Mouse (Mus musculus): ENCODE measurements around the gene Fam187b.

Gene Fam187b

DNA sequence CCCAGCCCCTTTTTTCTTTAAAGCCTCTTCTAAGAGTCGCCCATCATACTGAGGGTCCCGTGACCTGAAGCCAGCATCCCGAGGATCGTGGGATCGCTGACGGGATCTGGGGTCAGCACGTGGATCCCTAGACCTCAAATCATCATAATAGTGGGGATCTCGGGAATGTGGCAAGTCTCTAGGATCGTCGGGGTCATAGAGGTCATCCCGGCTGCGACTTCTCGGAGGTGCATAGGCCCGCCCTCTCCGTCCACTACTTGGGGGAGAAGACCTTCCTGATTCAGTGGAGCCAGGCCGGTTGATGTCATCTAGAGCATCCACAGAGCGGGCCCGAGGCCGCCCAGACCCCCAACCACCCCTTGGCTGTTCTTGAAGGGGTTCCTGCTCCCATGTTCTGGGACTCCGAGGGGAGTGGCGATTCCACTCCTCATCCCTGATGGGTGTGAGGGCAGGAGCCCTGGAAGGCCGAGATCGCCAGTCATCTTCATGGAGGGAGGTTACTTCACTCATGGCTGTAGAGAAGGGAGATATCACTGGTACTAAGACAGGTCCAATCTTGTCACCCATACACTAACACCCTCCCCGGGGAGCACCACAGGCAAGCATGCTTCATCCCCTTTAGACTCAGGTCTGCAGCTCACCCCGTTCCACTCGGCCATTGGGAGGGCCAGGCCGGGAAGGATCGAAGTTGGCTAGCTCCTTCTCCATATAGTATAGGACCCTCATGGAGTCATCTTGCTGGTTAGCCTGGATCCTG is 15.3 kb upstream of the Fam187b start:
- no peak for DNase-seq (ENCODE audit: extremely low read depth, low read depth, low spot score)

DNA sequence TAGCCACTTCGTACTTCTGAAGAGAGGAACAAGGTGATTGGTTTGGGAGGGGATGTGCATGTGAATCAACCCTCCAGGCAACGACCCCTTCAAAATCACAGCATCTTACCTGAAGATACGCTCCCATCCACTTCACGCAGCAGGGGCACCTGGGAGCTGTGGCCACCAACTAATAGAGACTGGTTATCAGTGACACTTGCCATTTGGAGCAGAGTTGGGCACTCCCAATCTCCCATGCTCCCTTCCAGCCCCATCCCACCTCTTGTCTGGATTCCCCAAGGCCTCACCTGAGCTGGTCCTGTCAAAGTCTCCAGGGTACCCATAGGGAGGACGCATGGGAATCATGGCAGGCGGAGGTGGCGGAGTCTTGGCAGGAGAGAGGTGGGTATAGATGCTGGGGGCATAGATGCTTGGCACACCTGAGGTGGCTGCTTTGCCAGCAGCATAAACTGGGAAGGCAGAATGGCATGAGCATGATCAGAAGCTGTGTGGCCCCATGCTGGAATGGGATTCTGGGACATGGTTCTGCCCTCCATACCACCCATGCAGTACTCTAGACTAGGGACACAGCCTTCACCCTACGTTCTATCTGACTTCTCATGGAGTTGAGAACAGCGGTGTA is 14.6 kb upstream of the Fam187b start:
- no peak for DNase-seq (ENCODE audit: extremely low read depth, low read depth, low spot score)

DNA sequence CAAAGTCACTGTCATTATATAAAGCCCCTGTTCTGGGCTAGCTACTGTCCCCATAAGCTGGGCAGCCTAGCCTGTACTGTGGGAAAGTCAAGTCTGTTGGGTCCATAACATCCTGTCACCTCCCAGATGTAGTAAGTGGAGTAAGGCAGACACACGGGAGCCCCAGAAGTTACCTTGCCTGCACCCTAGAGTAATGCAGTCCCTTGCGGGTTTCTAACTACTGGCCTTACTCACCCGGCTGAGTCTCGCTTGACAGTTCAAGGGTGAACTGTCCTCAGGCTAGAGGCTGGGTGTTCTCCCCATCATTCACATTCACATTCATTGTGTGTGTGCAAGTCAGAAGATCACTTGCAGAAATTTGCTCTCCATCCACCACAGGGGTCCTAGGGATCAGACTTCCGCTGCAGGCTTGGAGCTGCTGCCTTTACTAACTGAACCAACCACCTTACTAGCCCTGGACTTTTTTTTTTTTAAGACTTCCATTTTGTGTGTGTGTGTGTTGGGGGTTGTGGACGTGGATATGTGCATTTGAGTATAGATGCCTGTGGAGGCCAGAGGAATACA is 13.7 kb upstream of the Fam187b start:
- no peak for DNase-seq (ENCODE audit: extremely low read depth, low read depth, low spot score)

DNA sequence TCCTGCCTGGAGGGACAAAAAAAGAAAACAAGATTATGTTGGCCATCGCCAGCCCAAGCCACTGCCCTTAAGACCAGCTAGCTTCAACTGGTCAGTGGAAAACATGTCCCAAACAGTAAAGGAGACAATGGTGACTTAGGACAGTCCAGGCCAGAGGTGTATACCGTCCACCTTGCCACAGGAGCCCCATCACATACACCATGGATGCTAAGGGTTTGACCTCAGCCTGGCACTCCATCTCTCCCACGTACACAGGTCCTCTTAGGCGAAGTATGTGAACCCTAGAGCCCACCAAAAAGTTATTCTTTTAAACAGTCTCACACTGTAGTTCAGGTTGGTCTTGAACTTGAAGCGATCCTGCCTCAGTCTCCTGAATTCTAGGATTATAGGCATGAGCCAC is 10.7 kb upstream of the Fam187b start:
- no peak for DNase-seq (ENCODE audit: extremely low read depth, low read depth, low spot score)

DNA sequence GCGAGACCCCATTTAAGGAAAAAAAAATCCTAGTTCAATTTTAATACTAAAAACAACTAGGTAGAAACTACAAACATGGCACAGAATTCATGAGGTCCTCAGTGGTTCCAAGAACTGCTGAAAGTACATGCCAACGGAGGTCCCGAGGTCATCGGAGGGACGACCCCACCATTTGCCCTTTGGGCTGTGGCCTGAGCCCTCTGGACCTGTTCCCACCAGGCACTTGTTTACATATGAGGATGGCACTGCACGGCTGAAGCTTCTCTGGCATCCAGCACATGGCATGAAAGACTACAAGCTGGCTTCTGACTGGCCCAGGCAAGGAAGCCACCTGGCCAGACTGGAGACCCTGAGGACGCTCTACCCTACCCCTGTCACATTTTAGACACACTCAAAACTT is 9.2 kb upstream of the Fam187b start:
- no peak for DNase-seq (ENCODE audit: extremely low read depth, low read depth, low spot score)

DNA sequence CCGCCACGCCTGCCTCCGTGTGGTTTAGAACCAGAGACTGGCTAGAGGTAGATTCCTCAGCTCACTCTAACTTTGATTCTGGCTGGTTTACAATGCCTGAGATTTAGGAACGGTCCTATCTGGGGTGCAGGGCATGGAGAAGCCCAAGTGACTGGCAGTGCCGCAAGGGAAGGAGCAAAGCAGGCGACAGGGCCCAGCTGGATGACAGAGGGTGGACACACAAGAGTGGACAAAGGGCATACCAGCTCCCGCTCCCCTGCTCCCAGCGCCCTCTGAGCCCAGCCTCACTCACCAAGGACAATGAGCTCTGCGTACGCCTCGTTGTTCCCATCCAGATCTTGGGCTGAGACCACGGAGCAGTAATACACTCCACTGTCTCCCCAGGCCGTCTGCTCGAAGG is 7.9 kb upstream of the Fam187b start:
- no peak for DNase-seq (ENCODE audit: extremely low read depth, low read depth, low spot score)

DNA sequence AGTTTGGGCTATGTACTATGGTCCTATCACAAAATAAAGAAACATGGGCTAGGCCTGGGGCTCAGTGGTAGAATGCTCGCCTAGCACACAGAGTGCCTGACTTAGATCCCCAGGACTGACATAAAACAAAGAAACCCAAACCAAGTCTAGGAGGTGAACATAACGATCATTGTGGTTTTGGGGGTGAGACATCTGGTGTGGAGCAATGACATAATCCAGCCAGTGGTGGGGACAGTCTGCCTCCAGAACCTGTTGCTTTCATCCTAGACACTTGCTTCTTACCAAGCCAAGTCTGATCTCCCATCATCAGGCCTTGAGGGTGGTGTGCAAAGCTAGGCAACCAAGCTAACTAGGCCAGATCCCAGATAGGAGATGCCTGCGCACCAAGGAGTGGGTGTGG is 6.9 kb upstream of the Fam187b start:
- DNase-seq (ENCODE audit: extremely low read depth, low read depth, low spot score) = no peak

DNA sequence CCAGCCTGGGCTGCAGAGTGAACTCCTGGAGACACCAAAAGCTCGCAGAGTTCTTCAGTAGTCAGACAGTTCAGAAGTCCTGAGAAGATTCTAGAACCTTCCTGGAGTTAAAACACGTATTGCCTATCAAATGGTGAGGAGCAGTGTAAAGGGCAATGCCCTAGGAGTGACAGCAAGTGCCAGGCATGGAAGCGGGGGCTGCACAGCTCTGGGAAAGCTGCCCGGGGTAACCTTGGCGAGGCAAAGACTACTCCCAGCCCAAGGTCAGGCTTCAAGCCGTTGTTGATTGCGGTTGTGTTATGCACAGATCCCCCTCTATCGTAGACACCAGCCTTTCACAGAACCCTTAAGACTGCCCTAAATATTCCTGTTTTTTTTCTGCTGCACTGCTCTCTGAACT is 5.0 kb upstream of the Fam187b start:
- DNase-seq (ENCODE audit: extremely low read depth, low read depth, low spot score) = no peak

DNA sequence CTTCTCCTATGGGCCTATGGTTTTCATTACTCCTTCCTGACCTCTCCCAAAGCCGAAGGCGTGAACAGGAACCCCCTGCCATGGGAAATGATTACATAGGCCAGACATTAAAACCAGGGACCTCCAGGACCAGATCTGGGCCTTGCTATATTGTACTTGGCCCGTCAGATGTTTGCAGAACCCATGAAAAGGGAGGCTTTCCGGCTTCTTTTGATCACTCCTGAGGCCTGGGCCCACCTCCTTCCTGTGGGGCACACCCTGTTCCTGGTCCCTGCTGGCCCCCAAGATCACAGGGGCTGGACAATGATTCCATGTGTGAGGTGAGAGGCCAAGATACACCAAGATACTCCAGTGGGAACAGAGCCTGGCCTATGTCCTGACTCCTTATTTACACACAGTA is 4.4 kb upstream of the Fam187b start:
- no peak for DNase-seq (ENCODE audit: extremely low read depth, low read depth, low spot score)

DNA sequence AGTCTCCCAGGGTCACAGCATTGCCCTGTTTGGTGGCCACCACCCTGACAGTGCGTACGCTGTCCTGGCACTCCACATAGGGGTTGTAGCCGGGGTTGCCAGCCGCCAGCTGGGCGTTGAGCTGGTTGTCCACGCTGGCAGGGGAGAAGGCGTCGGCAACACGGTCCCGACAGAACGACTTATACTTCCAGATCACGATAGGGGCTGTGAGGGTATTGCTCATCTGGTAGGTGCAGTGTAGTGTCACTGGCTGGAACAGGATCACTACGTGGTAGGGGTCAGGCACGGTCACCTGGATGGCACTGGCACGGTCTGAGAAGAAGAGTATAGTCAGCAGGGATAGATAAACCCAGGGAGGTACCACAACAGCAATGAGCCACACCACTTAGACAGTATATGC is 1.7 kb upstream of the Fam187b start:
- no peak for DNase-seq (ENCODE audit: extremely low read depth, low read depth, low spot score)

DNA sequence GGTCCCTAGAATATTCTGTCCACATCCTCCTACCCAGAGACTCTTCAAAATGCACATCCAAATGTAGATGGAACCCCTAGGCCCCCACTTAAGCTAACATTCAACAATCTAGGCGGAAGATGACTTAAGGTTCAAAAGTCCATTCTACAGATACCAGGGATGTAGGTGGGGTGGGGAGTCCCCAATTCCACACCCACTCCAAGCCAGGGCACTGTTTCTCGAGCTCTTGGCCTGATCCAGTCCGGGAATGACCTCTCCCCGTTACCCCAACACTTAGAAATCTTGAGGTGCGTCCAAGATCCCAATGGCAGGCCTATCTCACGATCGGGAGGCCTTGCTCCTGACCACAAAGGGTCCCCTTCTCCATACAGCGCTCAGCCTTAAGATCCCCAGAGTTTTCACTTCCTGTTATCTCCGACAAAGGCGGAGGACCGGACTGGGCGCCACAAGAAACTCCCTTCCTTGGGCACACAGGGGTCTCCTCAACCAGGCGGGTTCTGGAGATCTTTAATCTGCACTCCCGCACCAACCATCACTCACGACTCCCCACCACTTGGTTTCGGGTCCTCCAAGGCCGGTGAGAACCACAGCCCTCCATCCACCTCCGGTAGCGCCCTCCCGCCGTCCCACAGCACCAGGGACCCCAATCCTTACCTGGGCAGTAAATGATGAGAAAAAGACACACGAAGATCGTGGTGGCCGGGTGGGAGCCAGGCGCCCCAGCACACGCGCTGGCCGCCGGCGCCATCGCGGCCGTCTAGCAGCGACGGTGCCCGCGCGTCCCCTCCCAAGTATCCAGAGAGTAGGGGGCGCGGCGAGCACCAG is 952 bp upstream of the Fam187b start:
- DNase-seq (ENCODE audit: extremely low read depth, low read depth, low spot score) = no peak

DNA sequence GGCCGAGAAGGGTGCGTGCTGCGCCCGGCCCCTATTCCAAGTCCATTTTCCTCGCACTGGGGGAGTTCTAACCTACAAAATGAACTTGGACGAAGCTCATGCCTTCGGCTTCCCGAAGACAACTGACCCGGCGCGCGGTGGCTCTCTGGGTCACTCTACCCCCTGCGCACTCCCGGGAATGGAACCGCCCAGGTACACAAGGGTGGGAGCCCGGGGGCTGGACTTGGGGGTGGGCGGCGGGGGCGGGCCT is 414 bp upstream of the Fam187b start, which contains the start of gene Lsr:
TSS of gene Lsr (minus strand) at position 214 of the 250 bp plus-strand sequence.
- no peak for DNase-seq (ENCODE audit: extremely low read depth, low read depth, low spot score)

DNA sequence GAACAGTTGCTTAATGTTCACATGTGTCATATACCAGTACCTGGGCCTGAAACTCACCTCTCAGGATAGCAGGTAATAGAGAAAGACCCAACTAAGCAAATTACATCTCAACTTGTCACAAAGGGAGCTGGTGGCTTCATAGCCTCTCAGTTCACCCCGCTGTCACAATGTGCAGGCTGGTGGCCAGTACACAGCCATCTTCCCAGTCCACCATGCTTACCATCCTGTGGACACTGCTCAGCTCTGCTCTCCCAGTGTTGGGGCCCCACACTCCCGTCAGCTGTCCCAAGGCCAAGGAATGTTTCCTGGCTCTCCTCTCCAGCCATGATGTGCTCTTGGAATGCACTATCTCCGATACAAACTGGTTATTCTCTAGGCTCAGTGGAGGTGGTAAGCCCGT is 8.1 kb downstream of the Fam187b start:
- no peak for DNase-seq (ENCODE audit: extremely low read depth, low read depth, low spot score)

DNA sequence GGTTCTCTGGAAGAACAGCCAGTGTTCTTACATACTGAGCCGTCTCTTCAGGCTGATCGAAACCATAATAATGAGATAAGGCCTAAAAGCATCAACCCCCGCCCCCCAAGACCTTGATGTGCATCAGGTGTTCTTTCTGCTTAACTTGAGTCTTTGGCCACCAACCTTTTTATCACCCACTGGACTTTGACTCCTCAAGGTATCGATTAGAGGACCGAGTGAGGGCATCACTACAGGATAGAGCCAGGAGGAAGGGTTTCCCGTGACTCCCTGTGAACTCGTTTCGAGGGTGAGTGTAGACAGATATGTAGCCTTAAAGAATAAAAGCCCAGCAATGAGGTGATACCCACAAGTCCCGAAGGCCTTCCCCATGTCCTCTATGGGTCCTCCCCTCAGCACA is 11.8 kb downstream of the Fam187b start:
- DNase-seq (ENCODE audit: extremely low read depth, low read depth, low spot score) = no peak

DNA sequence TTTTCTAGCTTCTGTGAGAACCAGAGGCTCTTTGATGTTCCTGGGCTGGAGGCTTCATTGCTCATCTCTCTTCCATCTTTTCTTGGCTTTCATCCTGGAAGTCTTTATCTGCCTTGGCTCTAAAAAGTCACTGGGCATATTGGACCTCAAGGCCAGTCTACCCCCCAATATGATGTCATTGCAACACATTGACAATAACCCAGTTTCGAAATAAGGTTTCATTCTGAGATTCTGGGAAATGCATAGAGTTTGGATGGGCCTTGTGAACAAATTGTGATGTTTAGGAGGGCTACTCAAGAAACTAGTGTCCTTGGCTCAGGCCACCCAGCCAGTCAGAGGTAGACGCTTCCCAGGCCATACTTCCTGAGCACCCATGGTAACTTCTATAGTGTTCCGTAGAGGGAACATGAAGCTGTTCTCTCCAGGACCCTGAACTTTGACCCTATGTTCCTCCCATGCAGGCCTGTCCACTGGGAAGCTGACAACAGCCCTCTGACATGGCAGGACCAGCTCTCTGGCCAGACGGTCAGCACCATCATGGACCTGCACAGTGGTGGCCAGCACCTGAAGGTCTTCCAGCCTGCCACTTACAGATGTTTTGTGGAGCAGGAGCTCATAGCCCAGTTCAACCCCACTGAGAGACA is 15.1 kb downstream of the Fam187b start:
- no peak for DNase-seq (ENCODE audit: extremely low read depth, low read depth, low spot score)

DNA sequence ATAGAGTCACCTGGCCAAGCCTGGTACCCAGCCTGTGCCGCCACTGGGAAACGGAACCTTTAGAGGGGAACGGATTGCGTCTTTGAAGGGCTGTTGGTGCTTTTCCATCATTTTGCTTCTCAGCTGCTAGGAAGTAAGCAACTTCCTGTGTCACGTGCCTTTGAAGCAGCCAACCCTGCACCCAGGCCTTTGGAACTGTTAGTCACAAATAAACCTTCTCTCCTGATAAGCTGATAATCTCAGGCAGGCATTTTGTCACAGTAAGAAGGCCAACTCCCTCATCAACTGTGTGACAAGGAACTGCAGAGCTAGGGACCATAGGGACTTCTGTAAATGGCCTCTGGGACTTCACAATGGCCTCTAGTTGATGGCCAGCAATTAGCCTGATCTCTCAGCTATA is 18.6 kb downstream of the Fam187b start:
- DNase-seq (ENCODE audit: extremely low read depth, low read depth, low spot score) = no peak

DNA sequence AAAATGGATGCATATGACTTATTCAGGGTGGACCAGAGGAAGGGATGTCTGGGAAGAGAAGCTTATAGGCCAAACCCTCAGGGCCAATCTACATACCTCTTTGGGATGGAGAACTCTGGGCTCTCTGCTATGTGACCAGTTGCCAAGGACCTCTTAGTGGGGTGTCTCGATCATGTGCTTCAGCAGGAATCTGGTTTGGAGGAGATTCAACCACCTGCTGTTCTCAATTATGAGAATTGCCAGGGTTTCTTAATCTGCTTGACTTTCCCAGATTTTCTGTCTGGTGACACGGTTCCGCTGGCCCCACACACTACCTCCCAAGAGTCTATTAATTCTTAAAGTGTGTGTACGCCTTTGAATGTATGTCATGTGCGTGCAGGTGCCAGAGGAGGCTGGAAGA is 20.4 kb downstream of the Fam187b start:
- no peak for DNase-seq (ENCODE audit: extremely low read depth, low read depth, low spot score)

DNA sequence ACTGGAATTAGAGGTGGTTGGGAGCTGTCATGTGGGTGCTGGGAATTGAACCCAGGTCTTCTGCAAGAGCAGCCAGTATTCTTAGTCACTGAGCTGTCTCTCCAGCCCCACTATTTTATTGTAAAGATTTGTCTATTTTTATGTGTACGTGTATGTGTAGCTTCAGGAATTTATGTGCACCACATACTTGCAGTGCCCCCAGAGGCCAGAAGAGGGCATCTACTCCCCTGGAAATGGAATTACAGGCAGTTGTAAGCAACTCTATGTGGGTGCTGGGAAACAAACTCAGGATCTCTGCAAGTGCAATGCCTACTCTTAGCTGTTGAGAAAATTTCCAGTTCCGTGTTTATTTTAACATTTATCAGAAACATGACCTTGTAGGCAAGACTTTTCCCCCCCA is 22.9 kb downstream of the Fam187b start:
- no peak for DNase-seq (ENCODE audit: extremely low read depth, low read depth, low spot score)

DNA sequence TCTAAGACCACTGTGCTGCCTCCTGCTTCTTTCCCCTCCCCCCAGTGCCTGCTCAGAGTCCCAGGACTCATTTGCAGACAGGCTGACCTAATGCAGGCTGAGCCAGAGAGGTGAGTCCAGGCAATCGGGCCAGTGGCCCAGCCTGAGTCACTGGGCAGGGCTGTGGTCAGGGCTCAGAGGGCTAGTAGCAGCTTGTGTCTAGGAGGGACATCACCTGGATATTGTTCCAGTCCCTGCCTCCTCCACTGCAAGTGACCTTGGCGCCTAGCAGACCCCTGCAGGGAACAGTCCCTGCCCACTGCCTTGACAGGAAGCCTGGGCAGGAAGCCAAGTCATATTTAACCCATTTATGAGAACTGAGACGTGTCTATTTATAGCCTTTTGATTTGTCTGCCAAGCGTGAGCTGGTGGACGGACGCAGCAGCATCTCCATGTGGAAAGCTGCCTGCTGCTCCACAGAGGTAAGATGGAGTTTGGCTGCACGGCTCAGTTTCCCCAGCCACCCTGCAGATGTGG is 27.0 kb downstream of the Fam187b start:
- DNase-seq (ENCODE audit: extremely low read depth, low read depth, low spot score) = no peak

DNA sequence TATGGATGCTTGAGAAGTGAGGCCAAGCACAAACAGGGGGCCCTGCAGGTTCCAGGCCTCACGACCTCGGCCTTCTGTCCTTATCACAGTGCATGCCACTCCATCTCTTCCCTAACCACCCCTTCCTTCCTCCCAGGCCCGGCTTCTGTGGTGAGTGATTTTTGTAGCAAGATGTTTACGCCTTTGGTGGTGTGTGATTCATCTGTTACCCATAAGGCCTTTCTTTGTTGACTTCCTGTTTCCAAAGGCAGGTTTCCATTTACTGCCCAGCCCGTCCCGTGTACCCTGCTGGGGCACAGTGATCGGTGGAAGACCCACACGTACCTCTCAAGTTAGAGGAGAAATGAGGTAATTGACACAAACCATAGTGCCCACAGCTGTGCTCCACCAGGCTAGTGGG is 29.1 kb downstream of the Fam187b start:
- DNase-seq (ENCODE audit: extremely low read depth, low read depth, low spot score) = no peak

DNA sequence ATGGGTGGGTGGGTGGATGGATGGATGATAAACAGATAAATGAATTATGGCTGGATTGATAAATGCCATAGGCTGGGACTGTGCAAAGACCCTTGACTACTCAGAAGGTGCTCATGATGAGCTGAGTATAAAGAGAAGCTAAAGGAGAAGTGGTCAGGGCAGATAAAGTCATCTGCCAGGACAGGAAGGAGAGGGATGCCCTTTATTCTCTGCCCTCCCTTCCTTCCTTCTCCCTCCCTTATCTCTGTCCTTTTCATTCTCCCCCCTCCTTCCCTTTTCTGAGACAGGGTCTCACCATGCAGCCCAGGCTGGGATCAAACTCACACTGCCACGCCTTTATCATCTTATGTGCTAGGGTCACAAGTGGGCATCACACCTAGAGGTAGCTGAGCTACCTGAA is 34.2 kb downstream of the Fam187b start:
- no peak for DNase-seq (ENCODE audit: extremely low read depth, low read depth, low spot score)
